Mouse (Mus musculus): ENCODE measurements around the gene Rbp3. TPM values are rescaled to one million over a fixed set of nuclear protein-coding genes. Genes with fewer than 3 reads are reported as not detected.

Rbp3 gene
- total RNA-seq, 2 experiments from 2014 or later = not detected

DNA sequence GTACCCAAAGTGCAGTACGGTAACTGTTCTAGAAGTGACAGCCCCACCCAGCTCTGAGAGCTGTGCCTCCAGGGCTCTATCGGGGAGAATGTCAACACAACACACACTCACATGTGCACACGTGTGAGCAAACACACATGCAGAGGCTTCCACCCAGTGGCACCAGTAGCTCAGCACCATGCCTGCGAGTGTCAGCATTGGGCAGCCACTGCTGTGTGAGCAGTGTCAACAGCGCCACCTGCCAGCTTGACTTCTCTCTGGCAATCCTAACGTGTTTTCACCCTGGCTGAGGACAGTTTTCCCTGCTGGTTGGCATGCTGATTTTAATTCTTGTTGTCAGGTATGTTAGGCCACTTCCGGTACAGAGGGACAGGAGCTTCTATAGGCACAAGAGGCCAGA lies 18.9 kb downstream of the Rbp3 start:
- no peak for ATAC-seq (ENCODE audit: poor library complexity, severe bottlenecking)

GRCm38 (mm10) chr14:33974752-33975151 lies 20.9 kb downstream of the Rbp3 start:
- no peak for ATAC-seq (ENCODE audit: poor library complexity, severe bottlenecking)

DNA sequence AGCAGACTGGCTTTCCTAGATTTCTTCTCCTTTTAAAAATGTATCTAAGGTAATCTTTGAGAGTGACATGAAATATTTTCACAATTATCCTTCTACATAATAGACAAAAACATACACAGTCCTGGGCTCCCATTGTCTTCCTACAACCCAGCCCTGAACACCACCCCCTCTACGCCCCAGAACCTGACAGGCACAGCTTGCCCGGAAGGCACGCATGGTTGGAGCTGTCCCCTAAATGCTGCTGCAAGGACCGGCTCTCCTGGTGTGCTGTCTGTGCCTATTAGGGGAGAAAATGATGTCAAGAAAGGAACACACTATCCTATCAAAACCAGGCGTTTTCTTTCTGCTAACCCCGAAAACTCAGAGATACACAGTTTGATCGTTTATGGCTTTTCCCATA lies 23.9 kb downstream of the Rbp3 start:
- ATAC-seq (ENCODE audit: poor library complexity, severe bottlenecking) = no peak

DNA sequence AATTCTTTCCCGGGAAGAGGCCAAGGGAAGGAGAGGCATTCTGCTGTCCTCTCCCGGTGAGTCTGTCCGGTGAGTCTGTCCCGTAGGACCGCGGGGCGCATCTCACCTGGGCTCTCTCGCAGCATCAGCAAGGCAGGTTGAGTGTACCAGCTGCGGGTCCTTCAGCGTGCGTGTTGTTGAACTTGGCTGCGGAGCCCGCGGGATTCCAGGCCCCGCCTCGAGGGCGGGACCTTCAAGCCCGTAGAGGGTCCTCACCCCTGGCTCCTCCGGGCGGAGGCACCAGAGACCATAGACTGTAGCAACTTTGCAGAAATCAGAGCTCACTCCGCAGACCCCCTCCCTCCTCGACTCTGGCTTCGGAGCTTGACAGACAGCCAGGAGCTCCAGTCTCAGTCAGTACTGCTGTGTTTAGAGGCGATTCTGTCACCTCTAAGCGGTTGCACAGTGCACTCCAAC lies 24.8 kb downstream of the Rbp3 start, which contains the start of gene Zfp488:
Gene Zfp488, minus strand, starts transcription at position 161 of the 456 bp plus-strand sequence.
- ATAC-seq (ENCODE audit: poor library complexity, severe bottlenecking) = no peak

- ATAC-seq (ENCODE audit: poor library complexity, severe bottlenecking) = no peak
These were observed 35.4 kb downstream of the Rbp3 start for GRCm38 (mm10) chr14:33989201-33989600.

DNA sequence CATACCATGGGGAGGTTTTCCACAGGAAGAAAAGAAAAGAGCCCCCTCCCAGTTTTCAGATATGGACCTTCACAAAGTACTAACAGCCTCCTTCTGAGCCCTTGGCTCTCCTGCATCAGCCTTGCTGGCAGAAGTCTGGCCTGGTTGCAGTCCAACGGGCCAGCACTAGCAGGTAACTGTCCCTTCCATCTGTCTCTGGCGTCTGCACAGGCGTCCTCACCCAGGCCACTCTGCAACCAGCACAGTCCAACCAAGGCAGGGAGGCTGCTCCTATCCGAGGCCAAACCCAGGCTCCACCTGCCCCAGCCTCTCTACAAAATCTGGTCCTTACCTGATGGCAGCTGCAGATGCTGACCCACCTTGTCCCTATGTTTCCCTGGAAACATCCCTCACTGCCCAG lies 38.2 kb downstream of the Rbp3 start:
- ATAC-seq (ENCODE audit: poor library complexity, severe bottlenecking) = no peak

DNA sequence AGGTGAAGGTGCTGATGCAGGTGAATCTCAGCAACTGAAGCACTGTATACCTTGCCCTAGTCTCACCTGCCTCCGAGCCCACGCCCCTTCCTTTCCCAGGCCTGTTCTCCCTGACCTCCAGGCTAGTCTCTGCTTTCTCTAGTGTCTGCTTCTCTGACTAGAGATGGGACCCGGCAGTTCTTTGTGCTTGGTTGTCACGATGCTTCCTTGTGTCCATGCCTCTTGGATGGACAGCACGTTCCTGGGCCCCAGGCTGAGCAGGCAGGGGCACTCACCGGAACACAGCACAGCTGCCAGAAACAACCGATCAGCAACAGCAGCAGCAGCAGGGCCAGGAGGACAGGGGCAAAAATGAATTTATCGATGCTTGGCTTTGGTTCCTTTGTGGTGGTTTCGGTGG lies 39.2 kb downstream of the Rbp3 start:
- no peak for ATAC-seq (ENCODE audit: poor library complexity, severe bottlenecking)

GRCm38 (mm10) chr14:33993521-33994289 lies 39.9 kb downstream of the Rbp3 start:
- ATAC-seq (ENCODE audit: poor library complexity, severe bottlenecking) = no peak

DNA sequence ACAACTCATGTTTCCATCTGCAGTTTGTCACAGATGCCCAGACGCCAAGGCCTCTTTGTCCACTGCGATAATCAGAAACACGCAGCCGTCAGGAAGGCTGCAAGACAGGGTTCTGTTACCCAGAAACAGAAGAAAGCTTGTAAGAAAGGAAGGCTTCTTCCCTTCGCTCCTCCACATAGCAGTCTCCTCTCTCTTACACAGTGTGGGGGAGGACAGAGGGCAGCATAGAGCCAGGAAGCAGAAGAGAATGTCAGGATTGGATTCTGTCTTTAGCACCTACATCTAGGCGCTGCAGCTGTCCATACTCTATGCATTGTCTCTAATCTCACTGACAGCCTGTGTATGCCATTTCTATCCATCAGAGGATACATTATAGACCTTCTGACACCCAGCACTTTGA lies 43.6 kb downstream of the Rbp3 start:
- no peak for ATAC-seq (ENCODE audit: poor library complexity, severe bottlenecking)

DNA sequence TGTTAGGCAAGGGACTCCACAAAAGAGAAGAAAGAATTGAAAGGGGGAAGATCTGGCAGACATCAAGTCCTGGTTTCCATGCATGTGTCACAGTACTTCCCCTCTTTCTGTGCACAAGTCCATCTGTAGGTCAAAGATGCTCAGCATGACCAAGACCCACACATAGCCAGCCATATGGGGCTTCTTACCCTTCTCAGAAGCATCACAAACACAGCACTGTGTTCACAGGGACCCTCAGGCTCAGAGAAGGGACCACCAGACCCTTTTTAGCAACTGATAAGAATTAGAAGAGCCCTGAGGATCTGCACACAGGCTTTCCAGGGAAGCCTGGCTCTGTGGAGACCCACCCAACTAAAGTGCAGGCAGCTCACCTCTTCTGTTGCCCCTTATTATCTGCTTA lies 46.3 kb downstream of the Rbp3 start:
- ATAC-seq (ENCODE audit: poor library complexity, severe bottlenecking) = no peak

- ATAC-seq (ENCODE audit: poor library complexity, severe bottlenecking) = no peak
These were observed 47.6 kb downstream of the Rbp3 start for GRCm38 (mm10) chr14:34001445-34001844.

- ATAC-seq (ENCODE audit: poor library complexity, severe bottlenecking) = no peak
These were observed 48.6 kb downstream of the Rbp3 start for GRCm38 (mm10) chr14:34002358-34002757.

Other genes with a start within 250 kb of the Rbp3 start
- not detected in 2 replicates for gene Gdf10, start 30.4 kb upstream of the Rbp3 start, total RNA-seq (2015)
- gene Gdf10, start 30.4 kb upstream of the Rbp3 start, total RNA-seq (2017) = not detected in 2 replicates
- gene Gdf2, start 13.0 kb upstream of the Rbp3 start, total RNA-seq (2015) = not detected in 2 replicates
- gene Gdf2, start 13.0 kb upstream of the Rbp3 start, total RNA-seq (2017) = not detected in 2 replicates
- gene Zfp488, start 24.8 kb downstream of the Rbp3 start, total RNA-seq (2015) = not detected in 2 replicates
- gene Zfp488, start 24.8 kb downstream of the Rbp3 start, total RNA-seq (2017) = 0.08 TPM in 1 of 2 replicates, not detected in the other
- not detected in 2 replicates for gene Gm30083, start 61.2 kb downstream of the Rbp3 start, total RNA-seq (2015)
- gene Gm30083, start 61.2 kb downstream of the Rbp3 start, total RNA-seq (2017) = not detected in 2 replicates
- gene Gm5460, start 62.8 kb downstream of the Rbp3 start, total RNA-seq (2015) = not detected in 2 replicates
- gene Gm5460, start 62.8 kb downstream of the Rbp3 start, total RNA-seq (2017) = not detected in 2 replicates
- gene Antxrl, start 98.7 kb downstream of the Rbp3 start, total RNA-seq (2015) = not detected in 2 replicates
- gene Antxrl, start 98.7 kb downstream of the Rbp3 start, total RNA-seq (2017) = not detected in 2 replicates
- not detected in 2 replicates for gene Anxa8, start 132.0 kb downstream of the Rbp3 start, total RNA-seq (2015)
- not detected in 2 replicates for gene Anxa8, start 132.0 kb downstream of the Rbp3 start, total RNA-seq (2017)
- not detected in 2 replicates for gene A630023A22Rik, start 148.8 kb downstream of the Rbp3 start, total RNA-seq (2015)
- gene A630023A22Rik, start 148.8 kb downstream of the Rbp3 start, total RNA-seq (2017) = not detected in 2 replicates
- not detected in 2 replicates for gene Npy4r, start 198.5 kb downstream of the Rbp3 start, total RNA-seq (2015)
- gene Npy4r, start 198.5 kb downstream of the Rbp3 start, total RNA-seq (2017) = not detected in 2 replicates
- gene Gprin2, start 247.7 kb downstream of the Rbp3 start, total RNA-seq (2015) = not detected in 2 replicates
- gene Gprin2, start 247.7 kb downstream of the Rbp3 start, total RNA-seq (2017) = not detected in 2 replicates

All from megakaryocyte, adult 5-6 weeks (primary cell).